Mouse (Mus musculus): ENCODE data around the gene Coq10b. TPM values are rescaled to one million over a fixed set of nuclear protein-coding genes. Genes with fewer than 3 reads are reported as not detected.

Coq10b gene
- polyA plus RNA-seq, 1 experiment from 2014 or later = 24.4 TPM

DNA sequence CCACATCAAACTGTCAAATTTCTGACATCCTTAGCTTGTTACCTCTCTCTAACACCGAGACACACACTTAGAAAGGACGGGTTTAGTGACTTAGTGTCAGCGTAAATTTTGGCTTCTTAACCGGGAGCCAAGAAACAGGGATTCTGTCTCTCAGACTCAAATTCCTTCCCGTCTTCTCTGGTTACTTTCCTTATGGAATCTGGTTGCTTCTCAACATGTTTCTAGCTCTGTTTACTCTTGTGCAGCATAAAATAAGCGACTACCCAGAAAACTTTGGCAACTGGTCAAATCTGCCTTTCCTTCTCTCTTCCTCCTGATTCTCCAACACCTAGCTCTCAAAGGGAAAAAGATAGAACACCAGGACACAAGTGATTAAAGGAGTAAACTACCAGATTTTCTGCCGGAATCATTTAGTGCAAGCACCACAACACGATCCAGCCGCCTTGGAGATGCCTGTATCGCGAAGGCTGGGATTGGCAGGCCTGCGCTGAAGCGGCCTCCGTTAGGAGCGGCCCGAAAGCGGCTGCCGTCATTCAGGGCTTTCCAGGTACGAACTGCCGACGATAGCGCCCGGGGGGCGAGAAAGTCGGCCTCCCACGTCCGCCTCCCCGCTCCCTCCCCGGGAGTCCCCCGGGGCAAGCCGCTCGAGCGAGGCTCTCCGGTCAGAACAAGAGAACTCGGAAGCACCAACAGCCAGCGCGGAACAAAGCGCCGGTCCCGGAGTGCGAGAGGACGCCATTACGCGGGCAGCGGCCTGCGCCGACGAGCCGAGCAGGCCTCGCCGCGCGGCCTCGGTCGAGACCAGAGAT, 25.9 kb upstream of the Coq10b start:
- peak overlapping the region; percentile 96 for H3K4me3 ChIP-seq (ENCODE audit: low read depth, low read length)
- DNase-seq (no peak), ATAC-seq (peak; percentile 57)
- TF ChIP-seq EP300 (IDR thresholded peaks at IDR 0.05; ENCODE audit: low read depth) (no peak; the same call in 1 of the 2 replicates), CTCF (IDR thresholded peaks at IDR 0.05; ENCODE audit: low read depth) (no peak)
- 0 out of 2 replicates have a peak, but pooled peaks cover 4% of the 10 kb centered on the region for H3K36me3 ChIP-seq (replicated peaks; ENCODE audit: insufficient read depth, low read length)
- H3K27ac ChIP-seq (ENCODE audit: low read depth) = peak overlapping the region; percentile 99
- under 1% methylated on average over 55 of the region's 55 CpGs for WGBS (ENCODE audit: insufficient replicate concordance)
- peaks cover 34% of the 10 kb centered on the region for H3K4me1 ChIP-seq (ENCODE audit: insufficient read depth)
- no peaks in the 10 kb centered on the region for H3K27me3 ChIP-seq (ENCODE audit: insufficient read depth, low read length)
- H3K4me2 ChIP-seq (ENCODE audit: low read depth, low read length) = peak overlapping the region; percentile 79
- peak overlapping the region; percentile 100 for H3K9ac ChIP-seq (replicated peaks)
- no peaks in the 10 kb centered on the region for H3K9me3 ChIP-seq (ENCODE audit: low read length)

DNA sequence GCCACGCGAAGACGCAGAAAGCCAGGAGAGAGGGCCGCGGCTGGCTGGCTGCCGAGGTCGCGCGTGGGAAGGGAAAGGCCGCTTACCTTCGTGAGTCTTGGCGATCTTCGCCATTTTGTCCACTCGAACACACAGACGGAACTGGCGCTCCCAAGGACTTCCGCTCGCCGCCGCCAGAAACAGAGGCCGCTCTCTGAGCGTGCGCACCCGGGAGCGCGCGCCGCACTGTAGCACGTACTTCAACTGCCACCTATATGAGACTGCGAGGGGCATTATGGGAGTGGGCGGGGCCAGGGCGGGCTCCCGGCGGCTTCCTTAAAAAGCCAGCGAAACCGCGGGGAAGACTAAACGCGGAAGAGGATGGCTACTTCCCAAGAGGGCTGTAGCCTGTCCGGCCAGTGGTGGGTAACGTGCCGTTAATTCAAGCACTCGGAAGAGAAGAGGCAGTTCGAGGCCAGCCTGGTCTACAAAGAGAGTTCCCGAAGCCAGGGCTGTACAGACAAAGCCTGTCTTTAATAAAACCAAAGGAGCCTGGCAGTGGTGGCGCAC, 25.2 kb upstream of the Coq10b start, which contains the start of gene Sf3b1:
Sf3b1 (minus strand) TSS at position 229 of the 549 bp plus-strand sequence.
- Histone ChIP-seq H3K4me2 (ENCODE audit: low read depth, low read length) (peak within 1 kb of the TSS; percentile 79), H3K27me3 (ENCODE audit: insufficient read depth, low read length) (no peaks in the 10 kb centered on the region), H3K36me3 (replicated peaks; ENCODE audit: insufficient read depth, low read length) (no peaks in the 10 kb centered on the region), H3K9ac (replicated peaks) (peak within 1 kb of the TSS; percentile 100), H3K27ac (ENCODE audit: low read depth) (peak within 1 kb of the TSS; percentile 99), H3K4me1 (ENCODE audit: insufficient read depth) (peaks cover 34% of the 10 kb centered on the region), H3K9me3 (ENCODE audit: low read length) (no peaks in the 10 kb centered on the region), H3K4me3 (ENCODE audit: low read depth, low read length) (peak within 1 kb of the TSS; percentile 96)
- DNase-seq (peak; percentile 99), ATAC-seq (peak; percentile 98)
- TF ChIP-seq EP300 (IDR thresholded peaks at IDR 0.05; ENCODE audit: low read depth) (peak; percentile 76), CTCF (IDR thresholded peaks at IDR 0.05; ENCODE audit: low read depth) (peak; percentile 18; the same call in 1 of the 2 replicates)
- 1% methylated on average over 46 of the region's 46 CpGs for WGBS (ENCODE audit: insufficient replicate concordance)

DNA sequence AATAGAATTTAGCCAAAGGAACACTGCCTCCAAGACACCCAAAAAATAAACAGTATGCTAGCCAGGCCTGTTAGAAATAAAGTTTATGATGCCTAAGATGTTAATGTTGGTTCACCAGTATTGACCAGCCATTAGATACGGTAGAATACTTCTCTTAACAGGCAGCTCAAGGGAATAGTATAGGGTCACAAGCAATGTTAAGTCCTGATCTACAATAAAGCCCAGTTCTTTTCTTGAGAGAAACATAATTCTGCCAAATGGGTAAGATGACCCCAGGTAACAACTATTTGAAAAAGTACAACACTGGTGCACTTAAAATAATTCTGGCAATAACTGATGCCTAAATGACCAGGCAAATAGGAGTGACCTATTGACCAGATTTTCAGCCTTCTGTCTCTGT, 24.6 kb upstream of the Coq10b start:
- H3K27ac ChIP-seq (ENCODE audit: low read depth) = peak overlapping the region; percentile 99
- H3K4me2 ChIP-seq (ENCODE audit: low read depth, low read length) = peak overlapping the region; percentile 79
- 74% methylated on average over 1 of the region's 1 CpGs for WGBS (ENCODE audit: insufficient replicate concordance)
- no peaks in the 10 kb centered on the region for H3K9me3 ChIP-seq (ENCODE audit: low read length)
- H3K27me3 ChIP-seq (ENCODE audit: insufficient read depth, low read length) = no peaks in the 10 kb centered on the region
- TF ChIP-seq CTCF (IDR thresholded peaks at IDR 0.05; ENCODE audit: low read depth) (no peak), EP300 (IDR thresholded peaks at IDR 0.05; ENCODE audit: low read depth) (no peak)
- H3K36me3 ChIP-seq (replicated peaks; ENCODE audit: insufficient read depth, low read length) = no peaks in the 10 kb centered on the region
- ATAC-seq = no peak
- H3K4me3 ChIP-seq (ENCODE audit: low read depth, low read length) = peak overlapping the region; percentile 96
- no peak for DNase-seq
- peaks cover 31% of the 10 kb centered on the region for H3K4me1 ChIP-seq (ENCODE audit: insufficient read depth)
- H3K9ac ChIP-seq (replicated peaks) = no peak overlapping the region; the same call in 1 of the 2 replicates

DNA sequence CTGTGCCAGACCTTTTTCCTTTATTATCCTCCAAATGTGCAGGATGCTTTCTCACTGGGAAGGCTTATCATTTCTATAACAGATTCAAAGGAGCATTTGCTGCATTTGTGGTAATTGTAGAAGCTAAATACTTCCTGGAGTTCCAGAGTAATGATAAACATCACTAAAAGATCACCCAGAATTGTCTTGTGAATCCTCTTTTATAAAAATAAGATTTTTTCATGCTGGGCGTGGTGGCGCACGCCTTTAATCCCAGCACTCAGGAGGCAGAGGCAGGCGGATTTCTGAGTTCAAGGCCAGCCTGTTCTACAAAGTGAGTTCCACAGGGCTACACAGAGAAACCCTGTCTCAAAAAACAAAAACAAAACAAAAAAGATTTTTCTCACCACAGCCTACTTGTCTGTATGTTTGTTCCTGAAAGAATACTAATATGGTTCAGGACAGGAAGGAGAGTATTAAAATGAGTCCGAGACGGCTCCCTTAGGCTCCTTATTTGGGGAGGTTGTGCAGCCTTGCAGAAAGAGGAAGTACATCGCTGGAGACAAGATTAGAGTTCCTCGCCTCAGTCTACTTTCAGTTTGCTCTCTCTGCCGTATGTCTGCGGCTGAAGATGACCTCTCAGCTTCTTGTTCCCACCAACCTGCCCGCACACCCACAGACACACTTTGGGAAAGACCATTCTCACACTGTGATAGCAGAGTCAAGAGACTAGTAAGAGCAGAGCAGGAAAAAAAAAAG, 23.9 kb upstream of the Coq10b start:
- WGBS (ENCODE audit: insufficient replicate concordance) = 34% methylated on average over 11 of the region's 11 CpGs
- no peaks in the 10 kb centered on the region for H3K36me3 ChIP-seq (replicated peaks; ENCODE audit: insufficient read depth, low read length)
- H3K4me2 ChIP-seq (ENCODE audit: low read depth, low read length) = peak overlapping the region; percentile 68
- DNase-seq = peak; percentile 31
- H3K9ac ChIP-seq (replicated peaks) = peak overlapping the region; percentile 54; the same call in 1 of the 2 replicates
- H3K4me1 ChIP-seq (ENCODE audit: insufficient read depth) = peaks cover 24% of the 10 kb centered on the region
- peak overlapping the region; percentile 28 for H3K4me3 ChIP-seq (ENCODE audit: low read depth, low read length)
- peak overlapping the region; percentile 99 for H3K27ac ChIP-seq (ENCODE audit: low read depth)
- ATAC-seq = no peak
- H3K27me3 ChIP-seq (ENCODE audit: insufficient read depth, low read length) = no peaks in the 10 kb centered on the region
- 0 out of 2 replicates have a peak, but pooled peaks have one; percentile 13 for TF ChIP-seq EP300 (IDR thresholded peaks at IDR 0.05; ENCODE audit: low read depth)
- no peak for TF ChIP-seq CTCF (IDR thresholded peaks at IDR 0.05; ENCODE audit: low read depth)
- H3K9me3 ChIP-seq (ENCODE audit: low read length) = no peaks in the 10 kb centered on the region

DNA sequence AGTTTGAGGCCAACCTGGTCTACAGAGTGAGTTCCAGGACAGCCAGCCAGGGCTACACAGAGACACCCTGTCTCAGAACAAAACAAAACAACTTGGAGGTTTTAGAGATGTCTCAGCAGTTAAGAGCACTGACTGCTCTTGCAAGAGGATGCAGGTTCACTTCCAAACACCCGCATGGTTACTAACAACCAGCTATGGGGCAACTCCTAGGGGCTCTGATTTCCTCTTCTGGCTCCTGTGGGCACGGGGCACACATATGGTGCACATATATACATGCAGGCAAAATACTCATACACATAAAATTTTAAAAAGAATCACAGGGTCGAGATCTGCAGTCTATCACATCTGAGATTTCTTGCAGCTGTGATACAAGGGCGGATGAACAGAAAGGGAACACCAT, 23.1 kb upstream of the Coq10b start:
- no peak for ATAC-seq
- peaks cover 18% of the 10 kb centered on the region for H3K4me1 ChIP-seq (ENCODE audit: insufficient read depth)

More for the DNA sequence above, 23.1 kb upstream of the Coq10b start:
- Histone ChIP-seq H3K4me2 (ENCODE audit: low read depth, low read length) (peak overlapping the region; percentile 68), H3K27me3 (ENCODE audit: insufficient read depth, low read length) (no peaks in the 10 kb centered on the region), H3K4me3 (ENCODE audit: low read depth, low read length) (peak overlapping the region; percentile 28), H3K9ac (replicated peaks) (peak overlapping the region; percentile 54; the same call in 1 of the 2 replicates), H3K9me3 (ENCODE audit: low read length) (no peaks in the 10 kb centered on the region), H3K27ac (ENCODE audit: low read depth) (peak overlapping the region; percentile 99), H3K36me3 (replicated peaks; ENCODE audit: insufficient read depth, low read length) (no peaks in the 10 kb centered on the region)
- TF ChIP-seq CTCF (IDR thresholded peaks at IDR 0.05; ENCODE audit: low read depth) = no peak
- no peak for DNase-seq
- WGBS (ENCODE audit: insufficient replicate concordance) = 48% methylated on average over 4 of the region's 4 CpGs

Measured in liver, postnatal 0 days (tissue).